Mouse (Mus musculus) adrenal gland, postnatal 10 days (tissue): ENCODE data around the gene Gm10842. TPM values are rescaled to one million over a fixed set of nuclear protein-coding genes. Genes with fewer than 3 reads are reported as not detected.

Source experiments
- DNase-seq: peaks from one replicate; pipeline ENCODE4 v3.0.0; 2021; ENCODE audit warnings: mixed read lengths
- total RNA-seq, 2 experiments: library from RNA; stranded (reverse); gene quantifications; 2 replicates each; pipeline ENCODE4 v1.2.3; 2021

Gene Gm10842
- total RNA-seq, 2 experiments from 2014 or later = not detected

GRCm38 (mm10) chr11:105153068-105153833 is 6.6 kb downstream of the Gm10842 start:
- peak; percentile 81 for DNase-seq

- DNase-seq = no peak
Measured at GRCm38 (mm10) chr11:105155915-105156314, 9.2 kb downstream of the Gm10842 start.

GRCm38 (mm10) chr11:105156748-105157267 is 10.1 kb downstream of the Gm10842 start:
- DNase-seq = no peak

GRCm38 (mm10) chr11:105158047-105158446 is 11.4 kb downstream of the Gm10842 start:
- DNase-seq = no peak

DNA sequence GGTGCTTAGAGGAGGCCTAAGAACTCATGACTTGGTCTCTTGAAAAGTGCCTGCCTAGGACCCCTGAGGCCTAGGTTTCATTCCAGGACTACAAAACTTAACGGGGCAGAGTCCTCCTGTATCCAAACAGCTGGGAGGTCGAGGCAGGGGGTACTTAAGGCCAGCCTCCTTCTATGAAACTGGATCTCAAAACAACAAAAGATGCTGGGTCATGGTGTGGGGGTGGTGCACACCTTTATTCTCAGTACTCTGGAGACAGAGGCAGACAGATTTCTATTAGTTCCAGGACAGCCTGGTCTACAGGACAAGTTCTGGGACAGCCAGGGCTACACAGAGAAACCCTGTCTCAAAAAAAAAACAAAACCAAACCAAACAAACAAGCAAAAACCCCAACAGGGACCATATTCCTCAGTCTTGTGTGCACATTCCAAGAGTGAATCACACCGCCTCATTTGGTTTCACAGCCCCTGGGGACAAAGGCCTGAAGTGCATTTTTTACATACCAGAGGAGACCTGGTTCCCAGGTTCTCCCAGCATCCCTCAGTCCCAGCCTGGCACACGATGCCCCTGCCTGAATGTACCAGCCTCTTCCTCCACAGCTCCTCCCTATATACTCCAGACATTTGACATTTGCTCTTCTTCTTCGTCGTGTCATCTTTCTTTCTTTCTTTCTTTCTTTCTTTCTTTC is 13.1 kb downstream of the Gm10842 start:
- no peak for DNase-seq

GRCm38 (mm10) chr11:105161411-105161810 is 14.7 kb downstream of the Gm10842 start:
- DNase-seq = no peak

DNA sequence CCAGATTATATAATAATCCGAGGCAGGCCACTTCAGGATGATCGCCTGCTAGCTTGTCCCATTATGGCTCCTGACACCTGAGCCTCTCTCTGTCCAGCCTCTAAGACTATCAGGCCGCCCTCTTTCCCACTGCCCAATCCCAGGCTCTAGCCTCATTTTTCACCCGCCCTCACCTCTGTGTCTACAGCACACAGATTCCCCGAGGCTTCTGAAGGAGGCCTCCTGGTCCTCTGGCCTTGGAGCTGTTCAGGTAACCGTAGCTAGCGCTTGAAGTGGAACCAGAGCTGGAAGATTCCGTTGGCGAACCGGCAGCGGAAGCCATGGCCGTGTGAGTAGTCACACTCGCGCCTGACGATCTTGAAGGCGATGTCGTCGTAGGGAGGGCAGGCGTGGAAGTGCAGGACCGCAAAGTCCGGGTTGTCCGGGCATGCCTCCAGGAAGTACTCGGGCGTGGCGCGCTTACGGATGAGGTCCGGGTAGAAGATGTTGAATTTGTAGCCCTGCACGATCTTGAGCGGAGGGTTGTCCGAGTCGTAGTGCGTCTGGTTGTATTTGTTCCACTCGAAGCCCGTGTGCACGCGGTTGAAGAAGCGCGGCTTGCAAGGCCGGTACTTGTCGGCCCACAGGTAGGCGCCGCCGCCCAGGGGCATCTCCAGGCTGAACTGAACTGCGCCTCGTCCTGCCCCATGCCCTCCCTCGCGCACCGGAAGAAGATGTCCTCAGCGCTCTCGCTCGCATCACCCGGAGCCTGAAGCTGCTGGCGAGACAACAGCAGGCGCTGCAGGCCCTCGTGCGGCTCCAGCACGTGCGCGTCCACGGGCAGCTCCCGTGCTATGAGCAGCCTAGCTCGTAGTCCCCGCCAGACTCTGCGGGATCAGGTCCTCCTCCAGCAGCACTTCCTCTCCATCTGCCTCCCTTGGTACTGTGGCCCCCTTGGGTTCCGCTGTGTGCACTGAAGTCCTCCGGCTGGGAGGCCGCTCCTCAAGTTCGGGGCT is 18.1 kb downstream of the Gm10842 start:
- no peak for DNase-seq

- DNase-seq = no peak
Measured at GRCm38 (mm10) chr11:105166780-105167179, 20.1 kb downstream of the Gm10842 start.

- no peak for DNase-seq
Measured at GRCm38 (mm10) chr11:105178516-105178915, 31.8 kb downstream of the Gm10842 start, which contains the start of gene Tlk2. Tlk2 (plus strand) TSS chr11:105178807.

DNA sequence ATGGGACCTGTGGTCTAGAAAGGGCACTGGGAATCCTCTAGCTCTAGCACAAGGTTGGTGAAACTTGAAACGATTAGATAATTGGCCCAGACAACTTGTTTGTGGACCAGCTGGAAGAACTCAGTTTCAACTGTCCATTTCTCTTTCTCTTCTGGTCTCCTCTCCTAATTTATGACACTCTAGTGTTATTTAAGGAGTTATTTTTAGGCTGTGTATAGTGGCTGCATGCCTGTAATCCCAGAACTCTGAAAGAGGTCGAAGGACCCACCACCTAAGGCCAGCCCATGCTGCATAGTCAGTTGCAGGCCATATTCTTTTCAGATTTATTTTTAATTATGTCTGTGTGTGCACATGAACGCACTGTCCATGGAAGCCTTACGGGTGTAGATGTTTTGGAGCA is 32.8 kb downstream of the Gm10842 start:
- DNase-seq = no peak

- peak; percentile 53 for DNase-seq
Measured at GRCm38 (mm10) chr11:105180471-105181091, 33.9 kb downstream of the Gm10842 start.

DNA sequence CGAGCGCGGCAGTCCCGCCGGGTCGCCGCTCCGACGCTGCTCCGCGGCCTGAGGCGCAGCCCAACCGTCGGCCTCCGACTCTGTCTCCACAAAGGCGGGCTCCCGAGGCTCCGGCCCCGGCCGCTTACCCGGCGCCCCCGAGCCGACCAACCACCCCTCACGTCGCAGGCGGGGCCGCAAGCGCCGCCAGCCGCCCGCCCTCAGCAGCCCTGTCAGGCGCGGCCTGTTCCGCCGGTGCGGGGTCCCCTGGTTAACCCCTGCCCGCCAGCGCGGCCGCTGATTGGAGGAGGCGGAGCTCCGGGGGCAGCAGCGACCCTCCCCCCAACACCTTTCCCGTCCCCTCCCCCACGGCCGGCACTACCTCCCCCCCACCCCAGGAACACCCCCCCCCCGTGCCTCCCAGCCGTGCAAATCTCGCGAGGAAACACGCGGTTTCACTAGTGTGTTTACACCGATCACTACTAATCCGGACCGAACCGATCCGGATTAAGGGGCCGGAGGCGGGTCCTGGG is 34.5 kb downstream of the Gm10842 start:
- DNase-seq = peak; percentile 96

DNA sequence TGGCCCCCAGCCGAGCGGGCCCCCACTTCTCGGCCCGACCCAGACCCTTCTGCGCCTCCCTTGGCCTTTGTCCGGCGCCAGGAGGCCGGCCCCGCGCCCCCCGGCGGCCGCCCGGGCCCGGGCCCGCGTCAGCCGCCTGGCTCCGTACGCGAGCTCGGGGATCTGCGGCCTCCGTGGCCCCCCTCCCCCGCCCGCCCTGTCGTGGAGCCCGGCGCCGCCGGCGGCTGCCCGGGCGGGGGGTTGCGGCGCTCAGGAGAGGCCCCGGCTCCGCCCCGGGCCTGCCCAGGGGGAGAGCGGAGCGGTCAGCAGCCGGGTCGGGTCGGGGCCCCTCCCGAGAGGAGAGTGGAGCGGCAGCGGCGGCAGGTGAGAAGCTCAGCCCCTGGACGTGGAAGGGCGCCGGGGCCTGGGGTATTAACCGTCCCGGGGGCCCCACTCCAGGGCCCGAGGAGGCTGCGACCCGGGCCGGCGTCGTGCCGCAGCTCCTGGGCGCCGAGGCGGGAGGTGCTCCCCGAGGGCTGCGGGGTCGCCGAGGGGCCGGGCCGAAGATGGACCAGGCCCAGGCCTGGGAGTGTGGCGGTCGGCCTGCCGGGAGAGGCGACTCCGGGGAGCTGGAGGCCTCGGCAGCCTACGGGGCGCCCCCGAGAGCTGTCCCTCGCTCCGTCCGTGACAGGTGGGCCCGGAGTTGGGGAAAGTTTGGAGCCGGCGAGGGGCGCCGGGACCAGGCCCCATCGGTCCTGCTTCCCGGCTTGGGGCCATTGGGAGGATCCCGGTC is 35.2 kb downstream of the Gm10842 start:
- DNase-seq = peak; percentile 60

GRCm38 (mm10) chr11:105182461-105182855 is 35.8 kb downstream of the Gm10842 start:
- DNase-seq = no peak

- no peak for DNase-seq
Measured at GRCm38 (mm10) chr11:105184678-105185077, 38.0 kb downstream of the Gm10842 start.

GRCm38 (mm10) chr11:105192186-105192585 is 45.5 kb downstream of the Gm10842 start:
- DNase-seq = no peak
